Mouse (Mus musculus) G1E (cell line): ENCODE results near the gene Hand2.

ENCODE experiments used
- CTCF ChIP-seq: IDR thresholded peaks from 2 replicates; pipeline ENCODE4 v1.5.1; 2012; ENCODE audit warnings: low read depth, low read length, inconsistent platforms, mixed read lengths
- GATA1 ChIP-seq: IDR thresholded peaks from 2 replicates; pipeline ENCODE4 v1.6.1; 2012; ENCODE audit warnings: borderline replicate concordance, low read length, inconsistent platforms, mixed read lengths
- GATA2 ChIP-seq: IDR thresholded peaks from 2 replicates; pipeline ENCODE4 v1.6.1; 2012; ENCODE audit warnings: low read depth, low read length, inconsistent platforms, borderline replicate concordance
- POLR2AphosphoS5 ChIP-seq: IDR thresholded peaks from 2 replicates; pipeline ENCODE4 v1.6.1; 2012; ENCODE audit warnings: low read depth, low read length, inconsistent platforms; ENCODE audit not compliant: insufficient replicate concordance
- TAL1 ChIP-seq: conservative IDR thresholded peaks from 2 replicates; pipeline ENCODE4 v1.6.1; 2012; ENCODE audit warnings: low read depth, low read length, inconsistent platforms, mixed read lengths

- no peak for TF ChIP-seq CTCF
- TF ChIP-seq GATA2, result no peak
- TF ChIP-seq POLR2AphosphoS5, result no peak
- TF ChIP-seq GATA1, result no peak
- no peak for TF ChIP-seq TAL1
These were observed 39.7 kb downstream of the Hand2 start for GRCm38 (mm10) chr8:57360493-57360892.
